Mouse (Mus musculus) myocyte (in vitro differentiated cells): ENCODE measurements around the gene March2. TPM values are rescaled to one million over a fixed set of nuclear protein-coding genes. Genes with fewer than 3 reads are reported as not detected.

Experiments
- H3K27me3 ChIP-seq: one replicate; pipeline ENCODE4 v1.6.1; 2011; ENCODE audit not compliant: control insufficient read depth, insufficient read depth, insufficient read length
- H3K36me3 ChIP-seq: one replicate; pipeline ENCODE4 v1.6.1; 2011; ENCODE audit not compliant: control insufficient read depth, insufficient read depth
- H3K4me2 ChIP-seq: one replicate; pipeline ENCODE4 v1.6.1; 2011; ENCODE audit warnings: low read depth, control low read depth
- H3K4me3 ChIP-seq: one replicate; pipeline ENCODE4 v1.5.1; 2011; ENCODE audit warnings: mild to moderate bottlenecking, control low read depth, moderate library complexity
- H3K79me2 ChIP-seq: one replicate; pipeline ENCODE4 v1.6.1; 2011; ENCODE audit not compliant: control insufficient read depth, insufficient read depth
- H3ac ChIP-seq: one replicate; pipeline ENCODE4 v1.6.1; 2011; ENCODE audit not compliant: control insufficient read depth, insufficient read length
- CEBPB ChIP-seq: IDR thresholded peaks from 2 replicates; pipeline ENCODE4 v1.6.1; 2011; ENCODE audit warnings: mild to moderate bottlenecking, moderate library complexity; ENCODE audit not compliant: poor library complexity, insufficient read depth, severe bottlenecking
- E2F4 ChIP-seq: IDR thresholded peaks from one replicate; pipeline ENCODE4 v1.6.1; 2011; ENCODE audit warnings: mild to moderate bottlenecking, control low read depth, moderate library complexity; ENCODE audit not compliant: insufficient read depth
- MAX ChIP-seq: IDR thresholded peaks from one replicate; pipeline ENCODE4 v1.6.1; 2011; ENCODE audit warnings: low read depth, mild to moderate bottlenecking, control low read depth
- MYOD1 ChIP-seq, 3 experiments: IDR thresholded peaks; one replicate each; pipeline ENCODE4 v1.6.1; 2011; ENCODE audit warnings: control low read depth in 2 of 3, low read depth in 2 of 3, mild to moderate bottlenecking in 2 of 3, moderate library complexity in 1 of 3; ENCODE audit not compliant: insufficient read length in 2 of 3, control insufficient read depth in 1 of 3
- MYOG ChIP-seq, 3 experiments: IDR thresholded peaks; one replicate each; pipeline ENCODE4 v1.6.1; 2011; ENCODE audit warnings: control low read depth in 2 of 3, low read depth in 2 of 3, mild to moderate bottlenecking in 2 of 3; ENCODE audit not compliant: insufficient read length in 2 of 3, control insufficient read depth in 1 of 3, insufficient read depth in 1 of 3
- POLR2A ChIP-seq: IDR thresholded peaks from one replicate; pipeline ENCODE4 v1.6.1; 2011; ENCODE audit warnings: low read depth, mild to moderate bottlenecking, control low read depth, moderate library complexity; ENCODE audit not compliant: insufficient read length
- POLR2AphosphoS2 ChIP-seq: IDR thresholded peaks from one replicate; pipeline ENCODE4 v1.6.1; 2011; ENCODE audit warnings: low read depth, control low read depth; ENCODE audit not compliant: insufficient read length
- REST ChIP-seq: IDR thresholded peaks from one replicate; pipeline ENCODE4 v1.6.1; 2011; ENCODE audit warnings: mild to moderate bottlenecking, control low read depth, moderate library complexity; ENCODE audit not compliant: insufficient read depth, insufficient read length
- SRF ChIP-seq: IDR thresholded peaks from one replicate; pipeline ENCODE4 v1.6.1; 2011; ENCODE audit warnings: low read depth; ENCODE audit not compliant: control insufficient read depth, insufficient read length
- TCF12 ChIP-seq: IDR thresholded peaks from one replicate; pipeline ENCODE4 v1.6.1; 2011; ENCODE audit warnings: mild to moderate bottlenecking, control low read depth; ENCODE audit not compliant: poor library complexity, insufficient read depth, severe bottlenecking
- TCF3 ChIP-seq: IDR thresholded peaks from one replicate; pipeline ENCODE4 v1.6.1; 2011; ENCODE audit warnings: low read depth, control low read depth; ENCODE audit not compliant: insufficient read length
- USF1 ChIP-seq: IDR thresholded peaks from one replicate; pipeline ENCODE4 v1.6.1; 2011; ENCODE audit warnings: low read depth, mild to moderate bottlenecking, control low read depth, moderate library complexity
- polyA plus RNA-seq: library from polyadenylated mRNA; unstranded; fragments of >200 nt; fragmentation: generic; extraction: Trizol; gene quantifications from one replicate; pipeline ENCODE4 v1.2.1, GENCODE M21; 2012; ENCODE audit warnings: missing spikeins

Gene March2
- polyA plus RNA-seq, 1 experiment = 51.5 TPM

GRCm38 (mm10) chr17:33678771-33679170, 39.7 kb downstream of the March2 start:
- Histone ChIP-seq H3K4me2 (no peak overlapping the region), H3ac (no peak overlapping the region), H3K79me2 (peaks cover 100% of the 10 kb centered on the region), H3K27me3 (no peaks in the 10 kb centered on the region), H3K4me3 (no peak overlapping the region), H3K36me3 (peaks cover 18% of the 10 kb centered on the region)
- TF ChIP-seq SRF (no peak), POLR2AphosphoS2 (no peak), CEBPB (no peak)

DNA sequence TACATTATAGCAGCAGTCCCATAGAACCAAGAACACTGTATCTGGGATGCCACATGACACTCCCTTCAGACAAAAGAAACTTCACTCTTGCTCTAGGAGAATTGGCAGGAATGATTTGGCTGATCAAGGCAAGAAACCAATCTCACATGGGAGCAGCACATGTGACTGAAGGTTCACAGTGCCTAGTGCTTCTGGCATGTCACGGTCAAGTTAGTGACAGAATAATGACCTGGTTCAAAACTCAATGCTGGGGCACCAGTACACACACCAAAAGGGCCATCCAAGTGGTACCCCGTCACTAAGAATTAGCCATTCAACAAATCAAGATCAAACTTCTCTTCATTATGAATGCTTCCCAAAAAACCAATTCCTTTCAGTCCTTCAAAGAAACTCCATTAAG, 42.4 kb downstream of the March2 start:
- Histone ChIP-seq H3K36me3 (peaks cover 18% of the 10 kb centered on the region), H3K27me3 (no peaks in the 10 kb centered on the region), H3K4me2 (no peak overlapping the region), H3ac (no peak overlapping the region), H3K79me2 (peaks cover 100% of the 10 kb centered on the region), H3K4me3 (no peak overlapping the region)
- TF ChIP-seq TCF3 (no peak), MAX (no peak), CEBPB (no peak), TCF12 (no peak), E2F4 (no peak)

GRCm38 (mm10) chr17:33675452-33675851, 43.0 kb downstream of the March2 start:
- Histone ChIP-seq H3K79me2 (peaks cover 100% of the 10 kb centered on the region), H3K36me3 (peaks cover 18% of the 10 kb centered on the region), H3K4me3 (no peak overlapping the region), H3K27me3 (no peaks in the 10 kb centered on the region), H3ac (no peak overlapping the region), H3K4me2 (no peak overlapping the region)
- TF ChIP-seq POLR2AphosphoS2 (no peak), REST (no peak), MYOG (IDR thresholded peaks at IDR 0.05; ENCODE audit: control insufficient read depth in 1 of 3, insufficient read depth in 1 of 3, insufficient read length in 2 of 3, low read depth in 2 of 3) (no peak), MYOD1 (IDR thresholded peaks at IDR 0.05; ENCODE audit: control insufficient read depth in 1 of 3, insufficient read length in 2 of 3, low read depth in 2 of 3) (no peak), E2F4 (no peak)

GRCm38 (mm10) chr17:33673837-33674236, 44.6 kb downstream of the March2 start:
- peaks cover 18% of the 10 kb centered on the region for H3K36me3 ChIP-seq
- H3K27me3 ChIP-seq = no peaks in the 10 kb centered on the region
- TF ChIP-seq SRF (no peak), E2F4 (no peak), POLR2AphosphoS2 (no peak), POLR2A (no peak), CEBPB (no peak), MYOD1 (IDR thresholded peaks at IDR 0.05; ENCODE audit: control insufficient read depth in 1 of 3, insufficient read length in 2 of 3, low read depth in 2 of 3) (no peak), TCF12 (no peak), MAX (no peak), USF1 (no peak), REST (no peak), MYOG (IDR thresholded peaks at IDR 0.05; ENCODE audit: control insufficient read depth in 1 of 3, insufficient read depth in 1 of 3, insufficient read length in 2 of 3, low read depth in 2 of 3) (no peak), TCF3 (no peak)
- no peak overlapping the region for H3K4me2 ChIP-seq
- no peak overlapping the region for H3ac ChIP-seq
- peaks cover 100% of the 10 kb centered on the region for H3K79me2 ChIP-seq
- H3K4me3 ChIP-seq = no peak overlapping the region

DNA sequence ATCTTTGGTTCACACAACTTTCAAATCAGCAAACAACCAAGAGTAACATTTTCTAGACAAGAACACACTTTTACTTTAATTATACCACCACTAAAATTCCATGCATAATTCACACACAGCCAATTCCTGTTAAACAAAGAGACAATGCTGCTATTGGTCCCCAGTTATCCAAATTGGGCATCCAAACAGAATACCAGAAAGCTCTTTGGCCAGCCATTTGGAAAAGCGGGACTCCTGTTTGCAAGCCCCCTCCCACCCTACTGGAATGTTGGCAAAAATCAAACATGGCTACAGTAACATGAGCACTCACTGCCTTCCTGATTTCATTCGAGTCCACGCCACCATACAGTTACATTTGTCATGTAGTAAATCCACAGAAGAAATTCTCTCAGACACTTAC, 48.8 kb downstream of the March2 start:
- Histone ChIP-seq H3K27me3 (no peaks in the 10 kb centered on the region), H3K79me2 (peaks cover 86% of the 10 kb centered on the region), H3ac (no peak overlapping the region), H3K4me2 (no peak overlapping the region), H3K36me3 (peaks cover 27% of the 10 kb centered on the region), H3K4me3 (no peak overlapping the region)
- TF ChIP-seq TCF12 (no peak), SRF (no peak), MYOD1 (IDR thresholded peaks at IDR 0.05; ENCODE audit: control insufficient read depth in 1 of 3, insufficient read length in 2 of 3, low read depth in 2 of 3) (no peak), E2F4 (no peak)

GRCm38 (mm10) chr17:33666813-33667212, 51.7 kb downstream of the March2 start:
- TF ChIP-seq MYOD1 (IDR thresholded peaks at IDR 0.05; ENCODE audit: control insufficient read depth in 1 of 3, insufficient read length in 2 of 3, low read depth in 2 of 3) (no peak), TCF12 (no peak), SRF (no peak), POLR2A (no peak), E2F4 (no peak)
- peaks cover 47% of the 10 kb centered on the region for H3K36me3 ChIP-seq
- peaks cover 63% of the 10 kb centered on the region for H3K79me2 ChIP-seq
- H3K4me2 ChIP-seq = no peak overlapping the region
- no peaks in the 10 kb centered on the region for H3K27me3 ChIP-seq
- H3K4me3 ChIP-seq = no peak overlapping the region
- H3ac ChIP-seq = no peak overlapping the region
